Mouse (Mus musculus) heart, embryonic 14.5 days (tissue): ENCODE results near the gene D630045J12Rik. TPM values are rescaled to one million over a fixed set of nuclear protein-coding genes. Genes with fewer than 3 reads are reported as not detected.

Experiments used
- ATAC-seq: fragments of 200-750 bp; cut with Nextera tagmentation; 2 replicates; pipeline ENCODE4 v1.8.0; 2017; ENCODE audit warnings: low read depth, moderate TSS enrichment; ENCODE audit not compliant: insufficient number of reproducible peaks, insufficient read depth, low FRiP score
- H3K27ac ChIP-seq, 2 experiments: fragments of 200-500 bp in 1 of 2; fragments of 300-500 bp in 1 of 2; sonication (generic) in 1 of 2; replicated peaks in 1 of 2; 2 replicates each; pipeline ENCODE4 v1.5.1; 2012 to 2014; ENCODE audit warnings: low read depth in 2 of 2, low read length in 2 of 2, control low read depth in 1 of 2, mild to moderate bottlenecking in 1 of 2, mixed read lengths in 1 of 2; ENCODE audit not compliant: control insufficient read depth in 1 of 2, insufficient read depth in 1 of 2
- H3K27me3 ChIP-seq: fragments of 300-500 bp; sonication (generic); 2 replicates; pipeline ENCODE4 v1.6.1; 2014; ENCODE audit warnings: mild to moderate bottlenecking, low read length, control low read depth; ENCODE audit not compliant: control insufficient read depth, insufficient read depth
- H3K36me3 ChIP-seq: fragments of 300-500 bp; sonication (generic); 2 replicates; pipeline ENCODE4 v1.6.1; 2014; ENCODE audit warnings: mild to moderate bottlenecking, control low read depth, low read length, mixed read lengths; ENCODE audit not compliant: control insufficient read depth, insufficient read depth
- H3K4me1 ChIP-seq, 2 experiments: fragments of 200-500 bp in 1 of 2; fragments of 300-500 bp in 1 of 2; sonication (generic) in 1 of 2; 2 replicates each; pipeline ENCODE4 v1.6.1; 2012 to 2014; ENCODE audit warnings: low read length in 2 of 2, control low read depth in 1 of 2, mixed read lengths in 1 of 2; ENCODE audit not compliant: control insufficient read depth in 2 of 2, insufficient read depth in 2 of 2
- H3K4me2 ChIP-seq: fragments of 300-500 bp; sonication (generic); 2 replicates; pipeline ENCODE4 v1.6.1; 2014; ENCODE audit warnings: mild to moderate bottlenecking, low read length
- H3K4me3 ChIP-seq, 2 experiments: fragments of 200-500 bp in 1 of 2; fragments of 300-500 bp in 1 of 2; sonication (generic) in 1 of 2; 2 replicates each; pipeline ENCODE4 v1.5.1; 2012 to 2014; ENCODE audit warnings: low read length in 2 of 2, mild to moderate bottlenecking in 2 of 2, control low read depth in 1 of 2, low read depth in 1 of 2, moderate library complexity in 1 of 2; ENCODE audit not compliant: control insufficient read depth in 1 of 2, insufficient read depth in 1 of 2
- H3K9ac ChIP-seq: fragments of 300-500 bp; sonication (generic); 2 replicates; pipeline ENCODE4 v1.6.1; 2014; ENCODE audit warnings: mild to moderate bottlenecking, low read length
- H3K9me3 ChIP-seq: fragments of 300-500 bp; sonication (generic); 2 replicates; pipeline ENCODE4 v1.6.1; 2016; ENCODE audit warnings: low read length, control low read depth; ENCODE audit not compliant: control insufficient read depth
- WGBS: fragments of 180-500 bp; shearing (Covaris S2); extraction: QIAGEN DNeasy Blood & Tissue Kit; methylation state at CpG from one replicate; pipeline ENCODE4 v1.1.7; 2014; 5-methylcytosine and 5-hydroxymethylcytosine counted together
- polyA plus RNA-seq: library from polyadenylated mRNA; unstranded; fragments of >200 nt; fragmentation: Nextera tagmentation; extraction: Ambion mirVana; gene quantifications from 2 replicates; pipeline ENCODE4 v1.2.1, GENCODE M21; 2014

The D630045J12Rik gene
- polyA plus RNA-seq: 1.9 and 2.3 TPM in 2 replicates

GRCm38 (mm10) chr6:38253736-38254641, at the start of gene D630045J12Rik:
Gene D630045J12Rik (minus strand): TSS chr6:38254009.
- peaks cover 7 to 10% of the 10 kb centered on the region in 2 experiments; a peak in 3 of 4 replicates for H3K4me1 ChIP-seq
- 1% methylated on average over 57 of the region's 118 CpGs for WGBS
- H3K4me2 ChIP-seq: peak within 1 kb of the TSS; percentile 96

DNA sequence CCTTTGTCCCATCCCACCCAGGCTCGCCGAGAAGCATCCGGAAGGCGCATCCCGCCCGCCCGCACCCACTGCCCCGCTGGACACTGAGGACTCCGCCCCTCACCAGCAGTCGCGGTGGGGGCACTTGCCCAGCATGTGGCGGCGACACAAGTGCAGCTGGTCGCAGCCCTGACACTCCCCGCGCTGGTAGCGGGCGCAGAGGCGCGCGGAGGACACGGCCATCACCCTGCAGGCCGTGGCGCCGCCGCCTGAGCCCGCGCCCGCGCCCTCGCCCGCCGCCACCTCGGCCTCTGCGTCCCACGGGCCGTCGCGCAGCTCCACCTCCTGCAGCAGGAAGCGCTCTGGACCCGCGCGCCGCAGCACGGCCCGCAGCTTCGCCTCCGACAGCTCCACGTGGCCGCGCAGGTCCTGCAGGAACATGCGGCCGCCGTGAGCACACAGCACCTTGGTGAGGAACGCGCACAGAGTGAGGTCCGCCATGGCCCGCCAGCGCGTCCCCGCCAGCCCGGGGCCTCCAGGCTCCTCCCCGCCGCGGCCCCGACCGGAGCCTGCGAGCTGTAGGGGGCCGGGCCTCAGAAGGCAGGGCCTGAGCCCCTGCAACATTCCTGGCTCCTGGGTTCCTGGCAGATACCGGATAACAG, 45.1 kb upstream of the D630045J12Rik start, which contains the start of gene Zc3hav1l:
Gene Zc3hav1l (minus strand): TSS at position 499 of the 641 bp plus-strand sequence.
- ATAC-seq: peak; percentile 98

More at GRCm38 (mm10) chr6:38253736-38254641, at the start of gene D630045J12Rik:
- ATAC-seq: peak; percentile 88
- no peaks in the 10 kb centered on the region for H3K36me3 ChIP-seq
- peak within 1 kb of the TSS; percentile 33 to 39; a peak in 3 of 4 replicates for H3K27ac ChIP-seq
- H3K4me3 ChIP-seq: peak within 1 kb of the TSS; percentile 79 to 81
- H3K9ac ChIP-seq: peak within 1 kb of the TSS; percentile 88
- no peaks in the 10 kb centered on the region for H3K9me3 ChIP-seq
- H3K27me3 ChIP-seq: no peaks in the 10 kb centered on the region

GRCm38 (mm10) chr6:38298246-38298635, 44.4 kb upstream of the D630045J12Rik start:
- Histone ChIP-seq H3K9ac (peak overlapping the region; percentile 92), H3K4me2 (peak overlapping the region; percentile 85), H3K27ac (peak overlapping the region; percentile 88 to 94), H3K9me3 (peaks cover 5% of the 10 kb centered on the region; the same call in 1 of the 2 replicates), H3K36me3 (peaks cover 38% of the 10 kb centered on the region), H3K4me3 (peak overlapping the region; percentile 74 to 84), H3K27me3 (no peaks in the 10 kb centered on the region), H3K4me1 (peaks cover 3 to 10% of the 10 kb centered on the region in 2 experiments)
- no peak for ATAC-seq
- under 1% methylated on average over 10 of the region's 10 CpGs for whole genome bisulfite sequencing

More for the DNA sequence above, 45.1 kb upstream of the D630045J12Rik start, which contains the start of gene Zc3hav1l:
- H3K9me3 ChIP-seq: peaks cover 5% of the 10 kb centered on the region; the same call in 1 of the 2 replicates
- H3K27ac ChIP-seq: peak within 1 kb of the TSS; percentile 88 to 94
- H3K4me2 ChIP-seq: peak within 1 kb of the TSS; percentile 85
- H3K4me3 ChIP-seq: peak within 1 kb of the TSS; percentile 74 to 84
- H3K27me3 ChIP-seq: no peaks in the 10 kb centered on the region
- WGBS: 1% methylated on average over 60 of the region's 70 CpGs
- peak within 1 kb of the TSS; percentile 92 for H3K9ac ChIP-seq
- peaks cover 3 to 10% of the 10 kb centered on the region in 2 experiments for H3K4me1 ChIP-seq
- peaks cover 32% of the 10 kb centered on the region for H3K36me3 ChIP-seq

DNA sequence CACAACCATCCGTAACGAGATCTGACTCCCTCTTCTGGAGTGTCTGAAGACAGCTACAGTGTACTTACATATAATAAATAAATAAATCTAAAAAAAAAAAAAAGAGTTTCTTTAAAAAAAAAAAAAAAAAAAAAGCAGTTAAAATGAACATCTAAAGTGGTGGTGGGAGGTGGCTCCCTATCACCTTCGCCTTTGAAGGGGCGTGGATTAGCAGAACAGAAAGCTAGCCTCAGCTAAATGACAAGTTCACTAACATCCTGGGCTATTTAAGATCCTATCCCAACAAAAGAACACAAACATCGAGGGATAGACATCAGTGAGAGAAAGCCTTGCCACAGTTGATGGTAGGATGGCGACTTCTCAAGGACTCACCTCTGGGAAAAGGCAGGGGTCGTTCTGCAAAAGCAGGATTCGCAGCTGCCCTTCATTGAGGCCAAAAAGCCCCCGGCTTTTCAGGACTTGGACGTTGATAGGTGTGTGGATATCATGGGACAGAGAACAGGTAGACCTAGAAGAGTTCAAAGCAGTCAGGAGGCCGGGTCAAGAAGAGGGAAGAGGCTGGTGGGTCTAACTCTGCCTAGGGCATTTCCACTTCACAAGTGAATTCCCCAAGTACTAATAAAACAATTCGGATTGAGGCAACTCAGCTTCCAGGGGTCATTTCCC, 43.9 kb upstream of the D630045J12Rik start:
- peaks cover 3 to 10% of the 10 kb centered on the region in 2 experiments for H3K4me1 ChIP-seq
- 41% methylated on average over 12 of the region's 12 CpGs for WGBS
- H3K9ac ChIP-seq: peak overlapping the region; percentile 92
- peak overlapping the region; percentile 85 for H3K4me2 ChIP-seq
- no peaks in the 10 kb centered on the region for H3K27me3 ChIP-seq
- H3K9me3 ChIP-seq: peaks cover 2% of the 10 kb centered on the region; the same call in 1 of the 2 replicates
- peak overlapping the region; percentile 74 to 84 for H3K4me3 ChIP-seq
- no peak for ATAC-seq
- peak overlapping the region; percentile 88 to 94 for H3K27ac ChIP-seq
- H3K36me3 ChIP-seq: peaks cover 44% of the 10 kb centered on the region

- H3K9me3 ChIP-seq: peaks cover 2% of the 10 kb centered on the region; the same call in 1 of the 2 replicates
- no peak for ATAC-seq
- no peak overlapping the region for H3K27ac ChIP-seq
- WGBS: 73% methylated on average over 3 of the region's 3 CpGs
- H3K27me3 ChIP-seq: no peaks in the 10 kb centered on the region
- no peak overlapping the region for H3K4me3 ChIP-seq
- no peak overlapping the region for H3K9ac ChIP-seq
- H3K4me2 ChIP-seq: no peak overlapping the region
- H3K36me3 ChIP-seq: peaks cover 82% of the 10 kb centered on the region
- peaks cover 3 to 7% of the 10 kb centered on the region in 2 experiments for H3K4me1 ChIP-seq
Measured at GRCm38 (mm10) chr6:38293708-38294107, 39.9 kb upstream of the D630045J12Rik start.

DNA sequence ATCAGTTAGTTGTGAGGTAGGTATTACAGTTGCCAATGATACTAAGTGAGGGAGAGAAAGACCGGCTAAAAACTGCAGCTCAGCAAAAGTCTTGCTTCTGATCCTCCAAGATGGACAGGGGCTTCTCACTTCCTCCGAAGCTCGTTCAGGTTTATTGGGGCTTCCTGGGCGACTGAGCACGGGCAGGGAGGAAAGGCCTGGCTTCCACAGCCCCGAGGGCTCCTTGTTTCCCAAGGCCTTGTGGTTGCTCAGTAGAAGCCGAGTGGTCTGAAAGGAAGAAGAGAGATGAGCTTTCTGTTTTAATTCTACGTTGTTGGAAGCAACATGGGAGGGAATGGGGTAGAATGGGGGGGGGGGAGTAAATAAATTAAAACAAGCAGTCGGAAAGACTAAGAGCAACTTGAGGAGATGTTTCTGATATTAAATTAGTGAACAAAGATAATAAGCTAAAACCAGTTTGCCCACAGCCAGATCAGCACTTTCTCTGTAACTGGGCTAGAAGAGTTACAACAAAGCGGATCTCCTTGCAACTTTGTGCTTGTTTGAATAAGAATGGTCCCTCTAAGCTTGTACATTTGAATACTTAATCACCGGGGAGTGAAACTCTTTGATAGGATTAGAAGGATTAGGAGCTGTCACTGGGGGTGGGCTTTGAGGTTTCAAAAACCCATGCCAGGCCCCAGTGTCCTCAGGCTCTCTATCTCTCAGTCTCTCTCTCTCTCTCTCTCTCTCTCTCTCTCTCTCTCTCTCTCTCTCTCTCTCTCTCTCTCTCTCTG, 39.2 kb upstream of the D630045J12Rik start:
- no peak overlapping the region for H3K4me3 ChIP-seq
- H3K9ac ChIP-seq: no peak overlapping the region
- no peak overlapping the region for H3K4me2 ChIP-seq
- H3K36me3 ChIP-seq: peaks cover 89% of the 10 kb centered on the region
- H3K4me1 ChIP-seq: peaks cover 3 to 5% of the 10 kb centered on the region in 2 experiments
- 60% methylated on average over 11 of the region's 11 CpGs for WGBS
- H3K27ac ChIP-seq: no peak overlapping the region
- no peaks in the 10 kb centered on the region for H3K27me3 ChIP-seq
- ATAC-seq: no peak
- peaks cover 2% of the 10 kb centered on the region; the same call in 1 of the 2 replicates for H3K9me3 ChIP-seq
